Mouse (Mus musculus): ENCODE measurements around the gene Gatad2a. TPM values are rescaled to one million over a fixed set of nuclear protein-coding genes. Genes with fewer than 3 reads are reported as not detected.

Gene Gatad2a
- polyA plus RNA-seq, 1 experiment from 2014 or later: 26.5 TPM

DNA sequence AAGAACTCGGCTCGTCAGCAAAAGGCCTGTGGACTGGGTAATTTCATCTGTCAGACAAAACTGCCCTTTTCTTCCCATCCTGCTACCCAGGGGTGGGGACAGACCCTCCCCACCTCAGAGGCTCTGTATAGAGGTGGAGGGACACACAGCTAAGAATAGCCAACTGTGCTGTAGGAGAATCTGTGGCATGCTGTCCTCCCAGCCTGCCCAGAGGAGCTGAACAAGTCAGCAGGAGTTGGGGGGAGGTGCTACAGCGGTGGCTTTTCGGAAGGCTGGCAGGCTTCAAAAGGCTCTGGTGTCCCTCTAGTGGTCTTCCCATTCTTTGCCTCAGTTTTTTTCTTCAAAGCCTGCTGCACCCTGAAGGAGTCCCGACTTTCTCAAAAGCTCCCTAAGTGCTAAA lies 80.4 kb downstream of the Gatad2a start:
- H3K9me3 ChIP-seq (ENCODE audit: control insufficient read depth, low read length): no peaks in the 10 kb centered on the region
- H3K36me3 ChIP-seq (replicated peaks; ENCODE audit: control insufficient read depth, insufficient read depth): peaks cover 45% of the 10 kb centered on the region
- no peak overlapping the region for H3K4me2 ChIP-seq (replicated peaks)
- WGBS: 41% methylated on average over 5 of the region's 5 CpGs
- H3K9ac ChIP-seq: no peak overlapping the region
- H3K27me3 ChIP-seq (ENCODE audit: control insufficient read depth, insufficient read depth, low read length): no peaks in the 10 kb centered on the region
- no peak overlapping the region for H3K27ac ChIP-seq
- DNase-seq (ENCODE audit: low spot score) (peak; percentile 44), ATAC-seq (ENCODE audit: low FRiP score) (no peak)
- H3K4me1 ChIP-seq (replicated peaks; ENCODE audit: control insufficient read depth, insufficient read depth, low read length): peaks cover 8% of the 10 kb centered on the region; the same call in 1 of the 2 replicates
- no peak overlapping the region for H3K4me3 ChIP-seq (replicated peaks; ENCODE audit: low read length)

DNA sequence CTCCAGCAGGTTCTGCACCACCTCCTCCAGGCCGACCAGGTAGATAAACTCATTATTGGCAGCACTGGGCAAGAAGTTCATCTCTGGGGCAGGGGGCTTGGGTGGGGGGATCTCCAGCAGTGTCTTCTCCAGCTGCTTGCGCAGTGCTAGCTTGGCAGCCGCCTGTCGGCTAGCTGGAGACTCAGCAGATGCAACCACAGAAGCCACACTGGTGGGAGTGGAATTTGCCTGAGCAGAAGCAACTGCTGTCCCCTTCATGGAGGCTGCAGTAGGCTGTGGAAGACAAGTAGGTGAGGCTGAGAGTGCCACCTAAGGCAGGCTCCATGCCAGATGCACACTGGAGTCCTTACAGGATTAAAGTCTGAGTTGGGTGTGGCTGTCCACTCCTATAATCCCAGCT lies 81.7 kb downstream of the Gatad2a start:
- Histone ChIP-seq H3K4me1 (replicated peaks; ENCODE audit: control insufficient read depth, insufficient read depth, low read length) (no peaks in the 10 kb centered on the region), H3K27me3 (ENCODE audit: control insufficient read depth, insufficient read depth, low read length) (no peaks in the 10 kb centered on the region), H3K4me2 (replicated peaks) (no peak overlapping the region), H3K36me3 (replicated peaks; ENCODE audit: control insufficient read depth, insufficient read depth) (peaks cover 56% of the 10 kb centered on the region), H3K27ac (no peak overlapping the region), H3K9ac (no peak overlapping the region), H3K4me3 (replicated peaks; ENCODE audit: low read length) (no peak overlapping the region), H3K9me3 (ENCODE audit: control insufficient read depth, low read length) (no peaks in the 10 kb centered on the region)
- 95% methylated on average over 4 of the region's 4 CpGs for WGBS
- DNase-seq (ENCODE audit: low spot score) (no peak), ATAC-seq (ENCODE audit: low FRiP score) (no peak)

DNA sequence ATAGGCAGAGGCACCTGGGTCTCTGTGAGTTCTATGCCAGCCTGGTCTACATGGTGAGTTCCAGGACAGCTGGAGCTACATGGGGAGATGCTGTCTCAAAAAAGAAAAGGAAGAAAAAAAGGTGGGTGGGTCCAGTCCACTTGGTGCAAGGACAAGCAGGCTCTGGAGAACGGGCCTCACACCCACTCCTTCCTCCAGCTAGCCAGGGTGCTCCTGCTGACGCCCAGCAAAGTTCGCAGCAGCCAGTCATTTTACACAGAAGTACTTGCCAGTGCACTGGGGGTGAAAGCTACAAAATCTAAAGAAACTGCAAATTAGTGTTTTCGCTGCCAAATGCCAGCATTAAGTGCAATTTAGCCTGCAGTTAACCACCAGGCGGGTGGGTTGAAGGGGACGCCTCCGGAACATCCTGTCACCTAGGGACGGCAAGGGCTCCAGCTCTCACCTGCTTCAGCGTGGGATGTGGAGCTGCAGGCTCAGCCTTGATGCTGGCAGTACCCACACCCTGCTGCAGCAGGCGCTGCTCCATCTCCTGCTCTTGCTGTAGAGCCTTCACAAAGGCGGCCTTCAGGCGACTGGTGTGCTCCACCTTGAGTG lies 83.6 kb downstream of the Gatad2a start:
- Histone ChIP-seq H3K9me3 (ENCODE audit: control insufficient read depth, low read length) (no peaks in the 10 kb centered on the region), H3K27me3 (ENCODE audit: control insufficient read depth, insufficient read depth, low read length) (no peaks in the 10 kb centered on the region), H3K4me3 (replicated peaks; ENCODE audit: low read length) (no peak overlapping the region), H3K9ac (no peak overlapping the region), H3K27ac (no peak overlapping the region), H3K4me1 (replicated peaks; ENCODE audit: control insufficient read depth, insufficient read depth, low read length) (no peaks in the 10 kb centered on the region), H3K4me2 (replicated peaks) (no peak overlapping the region), H3K36me3 (replicated peaks; ENCODE audit: control insufficient read depth, insufficient read depth) (peaks cover 74% of the 10 kb centered on the region)
- ATAC-seq (ENCODE audit: low FRiP score): no peak
- no peak for DNase-seq (ENCODE audit: low spot score)
- WGBS: 93% methylated on average over 12 of the region's 12 CpGs

DNA sequence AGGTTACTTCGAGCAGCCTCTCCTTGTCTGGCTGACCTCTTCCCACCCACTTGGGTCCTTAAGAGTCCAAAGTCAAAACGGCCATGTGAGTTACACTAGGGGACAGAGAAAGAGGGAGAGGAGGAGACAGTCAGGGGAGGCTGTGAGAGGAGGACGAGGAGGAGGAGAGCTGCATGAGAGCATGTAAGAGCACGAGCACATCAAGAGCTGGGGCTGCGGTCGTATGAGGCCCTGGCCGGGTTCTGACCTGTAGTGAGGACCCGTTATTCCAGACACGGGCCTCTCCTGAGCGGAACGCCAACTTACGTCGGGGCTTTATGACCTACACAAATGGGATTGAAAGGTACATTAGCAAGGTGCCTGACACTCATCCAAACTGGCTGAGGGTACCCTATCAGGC lies 84.3 kb downstream of the Gatad2a start:
- 92% methylated on average over 13 of the region's 13 CpGs for WGBS
- no peaks in the 10 kb centered on the region for H3K9me3 ChIP-seq (ENCODE audit: control insufficient read depth, low read length)
- no peak overlapping the region for H3K9ac ChIP-seq
- no peaks in the 10 kb centered on the region for H3K27me3 ChIP-seq (ENCODE audit: control insufficient read depth, insufficient read depth, low read length)
- H3K4me3 ChIP-seq (replicated peaks; ENCODE audit: low read length): no peak overlapping the region
- H3K4me2 ChIP-seq (replicated peaks): no peak overlapping the region
- ATAC-seq (ENCODE audit: low FRiP score): no peak
- no peak overlapping the region for H3K27ac ChIP-seq
- H3K4me1 ChIP-seq (replicated peaks; ENCODE audit: control insufficient read depth, insufficient read depth, low read length): no peaks in the 10 kb centered on the region
- no peak for DNase-seq (ENCODE audit: low spot score)
- H3K36me3 ChIP-seq (replicated peaks; ENCODE audit: control insufficient read depth, insufficient read depth): peaks cover 80% of the 10 kb centered on the region

DNA sequence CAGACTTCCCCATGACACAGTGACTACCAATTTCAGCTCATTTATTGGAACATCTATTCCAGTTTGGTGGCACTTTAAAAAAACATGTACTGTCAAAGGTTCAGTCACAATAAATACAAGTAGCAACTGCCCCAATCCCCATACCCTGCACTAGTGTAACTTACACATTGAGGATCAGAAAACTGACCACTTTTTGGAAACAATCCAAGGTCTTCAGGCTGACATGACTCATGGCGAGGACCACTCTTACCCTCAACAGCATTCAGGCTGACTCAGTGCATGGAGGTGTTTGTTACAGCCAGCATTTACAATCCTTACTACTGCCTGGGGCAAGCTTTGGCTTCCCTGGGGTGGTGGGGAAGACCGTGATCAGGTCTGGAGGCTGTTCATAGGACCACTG lies 89.1 kb downstream of the Gatad2a start:
- Histone ChIP-seq H3K4me2 (replicated peaks) (no peak overlapping the region), H3K27ac (no peak overlapping the region), H3K9me3 (ENCODE audit: control insufficient read depth, low read length) (no peaks in the 10 kb centered on the region), H3K9ac (no peak overlapping the region), H3K4me1 (replicated peaks; ENCODE audit: control insufficient read depth, insufficient read depth, low read length) (peaks cover 10% of the 10 kb centered on the region), H3K4me3 (replicated peaks; ENCODE audit: low read length) (no peak overlapping the region), H3K27me3 (ENCODE audit: control insufficient read depth, insufficient read depth, low read length) (no peaks in the 10 kb centered on the region), H3K36me3 (replicated peaks; ENCODE audit: control insufficient read depth, insufficient read depth) (peaks cover 49% of the 10 kb centered on the region)
- WGBS: 91% methylated on average over 2 of the region's 2 CpGs
- ATAC-seq (ENCODE audit: low FRiP score): no peak
- DNase-seq (ENCODE audit: low spot score): no peak

DNA sequence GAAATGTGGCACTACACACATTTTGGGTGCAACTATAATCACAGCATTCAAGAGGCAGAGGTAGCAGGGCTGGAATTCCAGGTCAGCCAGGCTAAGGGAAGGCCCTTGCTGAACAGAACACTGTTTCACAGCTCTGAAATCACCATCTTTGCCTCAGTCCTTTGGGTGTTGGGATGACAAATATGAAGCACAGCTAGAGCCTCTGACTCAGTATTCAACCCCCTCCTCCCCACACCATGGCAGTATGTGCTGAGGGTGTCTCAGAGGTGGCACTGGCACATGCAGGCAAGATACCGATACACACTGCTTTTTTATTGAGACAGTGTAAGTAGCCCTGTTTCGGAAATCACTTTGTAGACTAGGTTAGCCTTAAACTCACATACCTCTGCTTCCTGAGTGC lies 89.9 kb downstream of the Gatad2a start:
- H3K36me3 ChIP-seq (replicated peaks; ENCODE audit: control insufficient read depth, insufficient read depth): peaks cover 40% of the 10 kb centered on the region
- no peaks in the 10 kb centered on the region for H3K27me3 ChIP-seq (ENCODE audit: control insufficient read depth, insufficient read depth, low read length)
- no peak for ATAC-seq (ENCODE audit: low FRiP score)
- H3K27ac ChIP-seq: no peak overlapping the region
- H3K4me2 ChIP-seq (replicated peaks): no peak overlapping the region
- H3K9me3 ChIP-seq (ENCODE audit: control insufficient read depth, low read length): no peaks in the 10 kb centered on the region
- no peak overlapping the region for H3K9ac ChIP-seq
- no peak overlapping the region for H3K4me3 ChIP-seq (replicated peaks; ENCODE audit: low read length)
- WGBS: 93% methylated on average over 2 of the region's 2 CpGs
- no peak for DNase-seq (ENCODE audit: low spot score)
- peaks cover 13% of the 10 kb centered on the region for H3K4me1 ChIP-seq (replicated peaks; ENCODE audit: control insufficient read depth, insufficient read depth, low read length)

DNA sequence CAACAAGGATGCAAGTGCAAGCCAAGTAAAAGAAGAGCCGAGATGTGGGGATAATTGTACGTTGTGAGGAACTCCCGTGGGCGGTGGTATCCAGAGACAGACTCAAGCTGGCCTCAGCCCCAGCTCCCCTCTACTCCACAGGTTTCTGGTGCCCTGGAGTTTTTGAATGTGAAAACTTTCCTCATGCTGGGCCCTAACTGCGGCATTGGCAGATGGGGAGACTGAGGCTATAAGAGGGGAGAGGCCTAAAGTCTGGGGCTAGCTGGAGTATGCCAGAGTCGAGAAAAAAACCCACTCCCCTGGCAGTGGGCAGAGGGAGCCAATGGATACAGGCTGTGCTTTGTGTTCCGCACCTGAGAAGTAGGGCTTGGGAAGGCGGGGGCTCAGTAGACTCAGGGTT lies 92.1 kb downstream of the Gatad2a start:
- WGBS: 79% methylated on average over 8 of the region's 8 CpGs
- Histone ChIP-seq H3K4me1 (replicated peaks; ENCODE audit: control insufficient read depth, insufficient read depth, low read length) (peaks cover 25% of the 10 kb centered on the region), H3K36me3 (replicated peaks; ENCODE audit: control insufficient read depth, insufficient read depth) (peaks cover 20% of the 10 kb centered on the region; the same call in 1 of the 2 replicates), H3K4me2 (replicated peaks) (peak overlapping the region; percentile 99), H3K9me3 (ENCODE audit: control insufficient read depth, low read length) (no peaks in the 10 kb centered on the region), H3K27ac (no peak overlapping the region), H3K9ac (no peak overlapping the region), H3K4me3 (replicated peaks; ENCODE audit: low read length) (no peak overlapping the region), H3K27me3 (ENCODE audit: control insufficient read depth, insufficient read depth, low read length) (no peaks in the 10 kb centered on the region)
- DNase-seq (ENCODE audit: low spot score) (no peak), ATAC-seq (ENCODE audit: low FRiP score) (no peak)

DNA sequence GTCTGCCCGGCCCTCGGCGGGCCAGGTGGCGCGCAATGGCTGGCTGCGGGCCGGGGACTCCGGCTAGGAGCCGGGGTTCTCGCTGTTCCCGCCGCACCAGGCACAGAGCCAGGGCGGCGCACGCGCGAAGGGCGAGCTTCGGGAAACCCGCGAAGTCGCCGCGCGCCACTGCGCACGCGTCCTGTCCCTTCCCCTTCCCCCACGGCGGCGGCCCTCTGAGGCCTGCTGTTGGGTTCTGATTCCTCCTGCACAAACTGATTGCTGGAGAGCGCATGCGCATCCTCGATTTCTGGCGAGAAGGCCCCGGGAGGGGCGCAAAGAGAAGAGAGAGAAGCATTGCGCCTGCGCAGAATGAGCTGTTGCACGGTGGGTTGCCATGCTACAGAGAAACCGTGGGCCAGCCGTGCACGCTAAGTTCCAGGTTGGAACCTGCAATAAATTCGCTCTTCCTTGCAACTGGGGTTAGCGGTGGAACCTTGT lies 93.1 kb downstream of the Gatad2a start:
- 2% methylated on average over 42 of the region's 45 CpGs for WGBS

DNA sequence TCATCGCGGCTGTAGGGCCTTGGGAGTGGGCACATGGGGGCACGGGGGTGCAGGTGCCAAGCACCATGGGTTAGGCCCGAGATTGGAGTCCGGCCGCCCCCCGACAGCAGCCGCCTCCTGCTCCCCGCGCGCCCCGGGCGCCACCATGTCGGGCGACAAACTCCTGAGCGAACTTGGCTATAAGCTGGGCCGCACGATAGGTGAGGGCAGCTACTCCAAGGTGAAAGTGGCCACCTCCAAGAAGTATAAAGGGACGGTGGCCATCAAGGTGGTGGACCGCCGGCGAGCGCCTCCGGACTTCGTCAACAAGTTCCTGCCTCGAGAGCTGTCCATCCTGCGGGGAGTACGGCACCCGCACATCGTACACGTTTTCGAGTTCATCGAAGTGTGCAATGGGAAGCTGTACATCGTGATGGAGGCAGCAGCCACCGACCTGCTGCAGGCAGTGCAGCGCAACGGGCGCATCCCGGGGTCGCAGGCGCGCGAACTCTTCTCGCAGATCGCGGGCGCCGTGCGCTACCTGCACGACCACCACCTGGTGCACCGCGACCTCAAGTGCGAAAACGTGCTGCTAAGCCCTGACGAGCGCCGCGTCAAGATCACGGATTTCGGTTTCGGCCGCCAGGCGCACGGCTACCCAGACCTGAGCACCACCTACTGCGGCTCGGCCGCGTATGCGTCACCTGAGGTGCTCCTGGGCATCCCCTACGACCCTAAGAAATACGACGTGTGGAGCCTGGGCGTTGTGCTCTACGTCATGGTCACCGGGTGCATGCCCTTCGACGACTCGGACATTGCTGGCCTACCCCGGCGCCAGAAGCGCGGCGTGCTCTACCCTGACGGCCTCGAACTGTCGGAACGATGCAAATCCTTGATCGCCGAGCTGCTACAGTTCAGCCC lies 93.8 kb downstream of the Gatad2a start, which contains the start of the genes Tssk6, Ndufa13 and Yjefn3:
TSS of gene Tssk6 (plus strand) at position 22 of the 900 bp plus-strand sequence.
TSS of gene Ndufa13 (minus strand) at position 396 of the 900 bp plus-strand sequence.
TSS of gene Yjefn3 (minus strand) at position 550 of the 900 bp plus-strand sequence.
- H3K9ac ChIP-seq: peak within 1 kb of the TSS; percentile 77
- no peaks in the 10 kb centered on the region for H3K27me3 ChIP-seq (ENCODE audit: control insufficient read depth, insufficient read depth, low read length)
- H3K9me3 ChIP-seq (ENCODE audit: control insufficient read depth, low read length): no peaks in the 10 kb centered on the region
- peaks cover 4% of the 10 kb centered on the region; the same call in 1 of the 2 replicates for H3K36me3 ChIP-seq (replicated peaks; ENCODE audit: control insufficient read depth, insufficient read depth)
- 3% methylated on average over 89 of the region's 89 CpGs for WGBS
- H3K27ac ChIP-seq: peak within 1 kb of the TSS; percentile 93
- DNase-seq (ENCODE audit: low spot score) (no peak), ATAC-seq (ENCODE audit: low FRiP score) (peak; percentile 46)
- peak within 1 kb of the TSS; percentile 80 for H3K4me3 ChIP-seq (replicated peaks; ENCODE audit: low read length)
- H3K4me1 ChIP-seq (replicated peaks; ENCODE audit: control insufficient read depth, insufficient read depth, low read length): peaks cover 25% of the 10 kb centered on the region
- H3K4me2 ChIP-seq (replicated peaks): peak within 1 kb of the TSS; percentile 99

More for the DNA sequence above, 93.1 kb downstream of the Gatad2a start:
- no peaks in the 10 kb centered on the region for H3K27me3 ChIP-seq (ENCODE audit: control insufficient read depth, insufficient read depth, low read length)
- peak overlapping the region; percentile 99 for H3K4me2 ChIP-seq (replicated peaks)
- peak; percentile 100 for DNase-seq (ENCODE audit: low spot score)
- H3K4me3 ChIP-seq (replicated peaks; ENCODE audit: low read length): peak overlapping the region; percentile 80
- no peaks in the 10 kb centered on the region for H3K9me3 ChIP-seq (ENCODE audit: control insufficient read depth, low read length)
- peaks cover 11% of the 10 kb centered on the region; the same call in 1 of the 2 replicates for H3K36me3 ChIP-seq (replicated peaks; ENCODE audit: control insufficient read depth, insufficient read depth)
- H3K27ac ChIP-seq: peak overlapping the region; percentile 87
- ATAC-seq (ENCODE audit: low FRiP score): peak; percentile 90
- H3K9ac ChIP-seq: peak overlapping the region; percentile 65
- H3K4me1 ChIP-seq (replicated peaks; ENCODE audit: control insufficient read depth, insufficient read depth, low read length): peaks cover 25% of the 10 kb centered on the region

Data from hindbrain, embryonic 14.5 days (tissue).